Comparison of ENCODE assay signal across 7 mouse cellular contexts in the genomic region with DNA sequence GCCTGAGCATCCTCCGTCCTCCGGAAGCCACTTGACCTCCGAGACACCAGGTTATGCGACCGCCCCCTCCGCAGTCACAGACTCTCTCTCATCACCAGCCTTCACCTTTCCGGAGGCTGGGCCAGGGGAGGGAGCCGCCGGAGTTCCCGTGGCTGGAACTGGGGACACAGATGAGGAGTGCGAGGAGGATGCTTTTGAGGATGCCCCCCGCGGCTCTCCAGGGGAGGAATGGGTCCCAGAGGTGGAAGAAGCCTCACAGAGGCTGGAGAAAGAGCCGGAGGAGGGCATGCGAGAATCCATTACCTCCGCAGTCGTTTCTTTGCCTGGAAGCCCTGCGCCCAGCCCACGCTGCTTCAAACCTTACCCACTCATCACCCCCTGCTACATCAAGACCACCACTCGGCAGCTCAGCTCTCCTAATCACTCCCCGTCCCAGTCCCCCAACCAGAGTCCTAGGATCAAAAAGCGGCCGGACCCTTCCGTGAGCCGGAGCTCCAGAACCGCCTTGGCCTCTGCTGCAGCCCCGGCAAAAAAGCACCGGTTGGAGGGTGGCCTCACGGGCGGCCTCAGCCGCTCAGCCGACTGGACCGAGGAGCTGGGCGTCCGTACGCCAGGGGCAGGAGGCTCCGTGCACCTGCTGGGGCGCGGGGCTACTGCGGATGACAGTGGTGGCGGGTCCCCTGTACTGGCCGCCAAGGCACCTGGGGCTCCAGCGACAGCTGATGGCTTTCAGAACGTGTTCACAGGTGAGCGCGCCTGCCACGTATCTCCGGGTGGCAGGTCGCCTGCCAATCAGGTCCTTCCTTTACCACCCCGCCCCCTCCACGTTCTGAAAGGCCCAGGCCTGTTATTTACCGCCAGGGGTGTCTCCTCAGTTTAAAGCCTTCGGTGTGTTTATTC. TPM values are rescaled to one million over a fixed set of nuclear protein-coding genes. Genes with fewer than 3 reads are reported as not detected.
DNase-seq lines count a peak whose midpoint lies in the region; ATAC-seq and TF ChIP-seq lines count a peak whose summit lies in the region.

No protein-coding gene starts in this region.

- peak; percentile 40 to 43 for DNase-seq in B cell, adult 2 months
- no peak for DNase-seq in G1E (ENCODE audit: low spot score)
- peak; percentile 32 for DNase-seq in embryo, embryonic 9.5 days (ENCODE audit: extremely low spot score)
- peak; percentile 9 for DNase-seq in heart, postnatal 4 days
- peak; percentile 65 to 76 for DNase-seq in left cerebral cortex, adult 18-20 months (ENCODE audit: low spot score in 2 of 2)
- peak; percentile 12 for DNase-seq in mesoderm, embryonic 11.5 days (ENCODE audit: low read depth, low spot score)
- DNase-seq in splenic B cell, adult 2 months (ENCODE audit: low read depth, low spot score), result peak; percentile 17

- peak overlapping the region; percentile 13; the same call in 1 of the 2 replicates for H3K4me3 ChIP-seq in G1E (ENCODE audit: low read depth, low read length)

- TF ChIP-seq CTCF in G1E (IDR thresholded peaks at IDR 0.05; ENCODE audit: low read depth, low read length), result no peak

- no peak; the same call in 1 of the 2 replicates for ATAC-seq in G1E (ENCODE audit: extremely low read depth, insufficient number of reproducible peaks, low FRiP score, poor library complexity, severe bottlenecking)

- no peaks in the 10 kb centered on the region for H3K27me3 ChIP-seq in G1E (ENCODE audit: insufficient read depth, low read length)
- no peaks in the 10 kb centered on the region for H3K27me3 ChIP-seq in splenic B cell, adult 2 months (ENCODE audit: control insufficient read depth, insufficient read depth, low read length, poor library complexity, severe bottlenecking)

- H3K4me1 ChIP-seq in G1E (ENCODE audit: insufficient read depth, low read depth, low read length), result no peaks in the 10 kb centered on the region

- peaks cover 21% of the 10 kb centered on the region for H3K9me3 ChIP-seq in G1E (replicated peaks)

- H3K36me3 ChIP-seq in G1E (replicated peaks), result no peaks in the 10 kb centered on the region
- H3K36me3 ChIP-seq in splenic B cell, adult 2 months (ENCODE audit: control insufficient read depth, insufficient read depth, low read length, poor library complexity, severe bottlenecking), result no peaks in the 10 kb centered on the region

RNA-seq across cellular contexts. Expression of gene Fmn2, which starts 1.5 kb away (rescaled TPM):
- not detected in 2 replicates for total RNA-seq in G1E (2014; fragmentation: Nextera tagmentation)
- 0.41 TPM in 1 of 2 replicates, not detected in the other for total RNA-seq in G1E (2017)
- not detected in 2 replicates for polyA plus RNA-seq in G1E (2012)
- total RNA-seq in heart, postnatal 4 days (2021), result under 1 TPM; 0.36 to 0.52 TPM
- total RNA-seq in left cerebral cortex, adult 18-20 months (2021), result 10 to 100 TPM; 77.5 to 95.2 TPM

Comparison
In these comparisons a context has a peak if more than half of its experiments do, and no peak if none do; other contexts are left out.
1. RNA of gene Fmn2, which starts 1.5 kb away (total RNA-seq): 77.5 to 95.2 TPM in left cerebral cortex, adult 18-20 months; 0.36 to 0.52 TPM in heart, postnatal 4 days and 0.41 TPM in G1E; every median in the first group is over 10 times any median in the second.